Mouse (Mus musculus) C3H10T1/2 (cell line): ENCODE results near the gene Oip5. TPM values are rescaled to one million over a fixed set of nuclear protein-coding genes. Genes with fewer than 3 reads are reported as not detected.

Source experiments
- polyA plus RNA-seq, 2 experiments: library from polyadenylated mRNA; unstranded; fragments of >200 nt; fragmentation: generic; extraction: Trizol; gene quantifications; one replicate each; pipeline ENCODE4 v1.2.1; 2012; ENCODE audit warnings: missing spikeins in 2 of 2

Gene Oip5
- polyA plus RNA-seq: 1 to 10 TPM; 1.1 to 5.9 TPM

GRCm38 (mm10) chr2:119618199-119618982 lies at the start of gene Oip5, which contains the start of gene Nusap1:
Gene Oip5, minus strand, starts transcription at chr2:119618469.
Gene Nusap1, plus strand, starts transcription at chr2:119618298.

GRCm38 (mm10) chr2:119662220-119663182 lies 44.2 kb upstream of the Oip5 start, which contains the start of gene Ndufaf1:
Gene Ndufaf1, minus strand, starts transcription at chr2:119662827.

Other genes starting within 250 kb of the Oip5 start
- gene Ino80, start 140.8 kb downstream of the Oip5 start, polyA plus RNA-seq: 1 to 10 TPM in 1 of 2 experiments, under 1 TPM in 1; 0.41 to 4.5 TPM
- under 1 TPM; 0.01 to 0.04 TPM for gene Exd1, start 70.8 kb downstream of the Oip5 start, polyA plus RNA-seq
- 10 to 100 TPM; 17.8 to 47.3 TPM for gene Chp1, start 70.8 kb downstream of the Oip5 start, polyA plus RNA-seq
- gene Nusap1, start 171 bp downstream of the Oip5 start, polyA plus RNA-seq: 1 to 10 TPM in 1 of 2 experiments, under 1 TPM in 1; 0.81 to 9.5 TPM
- 10 to 100 TPM in 1 of 2 experiments, 1 to 10 TPM in 1; 5.7 to 15.6 TPM for gene Ndufaf1, start 44.4 kb upstream of the Oip5 start, polyA plus RNA-seq
- gene Rtf1, start 56.6 kb upstream of the Oip5 start, polyA plus RNA-seq: 10 to 100 TPM in 1 of 2 experiments, 1 to 10 TPM in 1; 3.2 to 16.4 TPM
- gene Itpka, start 123.9 kb upstream of the Oip5 start, polyA plus RNA-seq: under 1 TPM; 0.20 to 0.44 TPM
- gene Ltk, start 142.0 kb upstream of the Oip5 start, polyA plus RNA-seq: under 1 TPM in 1 of 2 experiments, not detected in 1; 0.02 TPM
- gene Rpap1, start 169.1 kb upstream of the Oip5 start, polyA plus RNA-seq: 10 to 100 TPM in 1 of 2 experiments, 1 to 10 TPM in 1; 6.8 to 12.2 TPM
- 1 to 10 TPM; 5.6 to 7.1 TPM for gene Tyro3, start 179.3 kb upstream of the Oip5 start, polyA plus RNA-seq